Mouse (Mus musculus): ENCODE measurements around the gene Pten.
"Not testable (repeated sequence)": the region's sequence is repeated elsewhere in the genome, so short reads cannot be mapped to it uniquely, and the experiment has no call there.

The Pten gene

GRCm38 (mm10) chr19:32804703-32805102 is 47.4 kb downstream of the Pten start:
- in situ Hi-C loops (cut with MboI, MseI) = no loop called here

- in situ Hi-C loops (cut with MboI, MseI) = no loop called here
These were observed 50.3 kb downstream of the Pten start for GRCm38 (mm10) chr19:32807610-32808009.

- in situ Hi-C loops (cut with MboI, MseI) = no loop called here
These were observed 51.4 kb downstream of the Pten start for GRCm38 (mm10) chr19:32808690-32809089.

GRCm38 (mm10) chr19:32809117-32809516 is 51.8 kb downstream of the Pten start:
- in situ Hi-C loops (cut with MboI, MseI) = no loop called here

- in situ Hi-C loops (cut with MboI, MseI) = no loop called here
These were observed 61.5 kb downstream of the Pten start for GRCm38 (mm10) chr19:32818759-32819158.

- in situ Hi-C loops (cut with MboI, MseI) = not testable (repeated sequence)
These were observed 65.7 kb downstream of the Pten start for GRCm38 (mm10) chr19:32822959-32823358.

GRCm38 (mm10) chr19:32826616-32827015 is 69.3 kb downstream of the Pten start:
- in situ Hi-C loops (cut with MboI, MseI) = no loop called here

GRCm38 (mm10) chr19:32829871-32830270 is 72.6 kb downstream of the Pten start:
- in situ Hi-C loops (cut with MboI, MseI) = no loop called here

GRCm38 (mm10) chr19:32831286-32831685 is 74.0 kb downstream of the Pten start:
- in situ Hi-C loops (cut with MboI, MseI) = no loop called here

GRCm38 (mm10) chr19:32840491-32840890 is 83.2 kb downstream of the Pten start:
- in situ Hi-C loops (cut with MboI, MseI) = no loop called here

GRCm38 (mm10) chr19:32844486-32844885 is 87.2 kb downstream of the Pten start:
- in situ Hi-C loops (cut with MboI, MseI) = no loop called here

GRCm38 (mm10) chr19:32848041-32848440 is 90.7 kb downstream of the Pten start:
- in situ Hi-C loops (cut with MboI, MseI) = no loop called here

GRCm38 (mm10) chr19:32852306-32852705 is 95.0 kb downstream of the Pten start:
- in situ Hi-C loops (cut with MboI, MseI) = no loop called here

- in situ Hi-C loops (cut with MboI, MseI) = no loop called here
These were observed 104.6 kb downstream of the Pten start for GRCm38 (mm10) chr19:32861675-32862575.

GRCm38 (mm10) chr19:32866765-32867164 is 109.5 kb downstream of the Pten start:
- in situ Hi-C loops (cut with MboI, MseI) = no loop called here

- in situ Hi-C loops (cut with MboI, MseI) = no loop called here
These were observed 110.0 kb downstream of the Pten start for GRCm38 (mm10) chr19:32867181-32867897.

GRCm38 (mm10) chr19:32868560-32868959 is 111.3 kb downstream of the Pten start:
- in situ Hi-C loops (cut with MboI, MseI) = no loop called here

GRCm38 (mm10) chr19:32869053-32869680 is 111.9 kb downstream of the Pten start:
- in situ Hi-C loops (cut with MboI, MseI) = no loop called here

GRCm38 (mm10) chr19:32873904-32874637 is 116.8 kb downstream of the Pten start:
- in situ Hi-C loops (cut with MboI, MseI) = no loop called here
